Mouse (Mus musculus) forebrain, embryonic 12.5 days (tissue): ENCODE measurements around the gene Il10ra. TPM values are rescaled to one million over a fixed set of nuclear protein-coding genes. Genes with fewer than 3 reads are reported as not detected.

ENCODE experiments used
- ATAC-seq: fragments of 200-750 bp; cut with Nextera tagmentation; 2 replicates; pipeline ENCODE4 v1.8.0; 2017; ENCODE audit warnings: moderate TSS enrichment; ENCODE audit not compliant: low FRiP score
- H3K27ac ChIP-seq: fragments of 300-500 bp; sonication (generic); 2 replicates; pipeline ENCODE4 v1.5.1; 2016; ENCODE audit warnings: mild to moderate bottlenecking
- H3K27me3 ChIP-seq: fragments of 300-500 bp; sonication (generic); 2 replicates; pipeline ENCODE4 v1.6.1; 2016; ENCODE audit warnings: mild to moderate bottlenecking
- H3K36me3 ChIP-seq: fragments of 300-500 bp; sonication (generic); replicated peaks from 2 replicates; pipeline ENCODE4 v1.6.1; 2016; ENCODE audit warnings: mild to moderate bottlenecking
- H3K4me1 ChIP-seq: fragments of 300-500 bp; sonication (generic); 2 replicates; pipeline ENCODE4 v1.6.1; 2016
- H3K4me2 ChIP-seq: fragments of 300-500 bp; sonication (generic); 2 replicates; pipeline ENCODE4 v1.6.1; 2016; ENCODE audit warnings: mild to moderate bottlenecking, moderate library complexity
- H3K4me3 ChIP-seq: fragments of 300-500 bp; sonication (generic); replicated peaks from 2 replicates; pipeline ENCODE4 v1.5.1; 2016; ENCODE audit warnings: mild to moderate bottlenecking
- H3K9ac ChIP-seq: fragments of 300-500 bp; sonication (generic); 2 replicates; pipeline ENCODE4 v1.6.1; 2016; ENCODE audit warnings: mild to moderate bottlenecking
- H3K9me3 ChIP-seq: fragments of 300-500 bp; sonication (generic); 2 replicates; pipeline ENCODE4 v1.6.1; 2016
- WGBS: fragments of 180-500 bp; shearing (Covaris S2); methylation state at CpG from one replicate; pipeline ENCODE4 v1.1.7; 2016; 5-methylcytosine and 5-hydroxymethylcytosine counted together
- polyA plus RNA-seq: library from polyadenylated mRNA; unstranded; fragments of >200 nt; fragmentation: Nextera tagmentation; extraction: Ambion mirVana; gene quantifications from 2 replicates; pipeline ENCODE4 v1.2.1, GENCODE M21; 2016

Il10ra gene
- polyA plus RNA-seq, 1 experiment from 2014 or later = 0.63 TPM

DNA sequence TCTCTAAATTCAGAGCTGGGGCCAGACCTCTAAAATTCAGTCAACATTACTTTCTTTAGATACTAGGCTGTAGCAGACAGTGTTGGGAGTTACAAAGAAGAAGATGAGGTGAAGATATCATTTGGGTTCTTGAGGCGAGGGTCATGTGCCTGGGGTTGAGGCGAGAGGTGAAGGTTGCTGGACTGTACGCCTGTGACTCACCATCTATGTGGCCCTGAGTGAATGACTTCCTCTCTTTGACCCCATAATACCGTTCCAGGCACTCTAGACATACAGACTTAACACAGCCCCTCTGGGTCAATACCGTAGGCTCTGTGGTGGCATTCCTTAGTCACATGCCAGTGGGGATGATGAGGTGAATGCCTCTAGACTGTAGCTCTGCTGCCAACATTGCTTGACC, 13.5 kb upstream of the Il10ra start:
- Histone ChIP-seq H3K9ac (no peak overlapping the region), H3K27ac (no peak overlapping the region), H3K36me3 (no peaks in the 10 kb centered on the region), H3K4me1 (no peaks in the 10 kb centered on the region), H3K27me3 (no peaks in the 10 kb centered on the region), H3K9me3 (no peaks in the 10 kb centered on the region), H3K4me3 (no peak overlapping the region), H3K4me2 (no peak overlapping the region)
- no peak for ATAC-seq
- WGBS = 88% methylated on average over 5 of the region's 5 CpGs

DNA sequence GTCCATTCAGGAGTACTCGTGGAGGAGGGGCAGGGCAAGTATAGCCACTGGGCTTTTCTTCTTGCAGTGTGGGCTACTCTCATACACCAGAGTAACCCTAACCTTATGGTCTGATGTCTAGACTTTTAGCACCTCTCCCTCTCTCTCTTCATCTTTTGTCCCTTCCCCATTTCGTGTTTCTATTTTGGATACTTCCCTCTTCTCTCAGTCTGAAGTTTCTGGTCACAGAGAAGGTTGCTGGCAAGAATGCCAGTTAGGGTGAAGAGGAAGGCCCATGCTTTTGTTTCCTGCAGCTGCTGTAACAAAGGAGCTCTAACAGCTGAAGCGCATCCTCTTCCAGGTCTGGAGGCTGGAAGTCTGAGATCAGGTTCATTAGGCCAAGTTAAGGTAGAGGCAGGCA, 11.9 kb upstream of the Il10ra start:
- Histone ChIP-seq H3K36me3 (no peaks in the 10 kb centered on the region), H3K27me3 (no peaks in the 10 kb centered on the region), H3K9ac (no peak overlapping the region), H3K4me2 (no peak overlapping the region), H3K4me3 (no peak overlapping the region), H3K9me3 (no peaks in the 10 kb centered on the region), H3K4me1 (no peaks in the 10 kb centered on the region), H3K27ac (no peak overlapping the region)
- 74% methylated on average over 3 of the region's 3 CpGs for WGBS
- no peak for ATAC-seq

DNA sequence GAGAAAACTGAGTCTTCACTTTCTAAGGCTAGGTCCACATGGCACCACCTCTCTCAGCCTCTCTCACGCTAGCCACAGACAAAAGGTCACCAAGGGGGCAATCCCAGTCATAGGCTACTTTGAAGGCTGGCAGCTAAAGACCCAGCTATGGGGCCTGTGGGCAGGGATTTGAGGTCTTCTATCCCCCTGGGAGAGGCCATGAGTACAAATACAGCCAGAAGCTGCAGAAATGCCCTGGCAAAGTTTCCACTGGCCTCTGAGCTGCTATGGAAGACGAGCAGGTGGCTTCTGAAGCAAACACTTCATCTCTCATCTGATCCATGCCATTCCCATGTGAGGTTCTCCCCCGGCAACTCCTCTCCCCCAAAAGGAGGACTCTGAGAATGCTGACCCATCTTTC, 11.1 kb upstream of the Il10ra start:
- Histone ChIP-seq H3K27me3 (no peaks in the 10 kb centered on the region), H3K27ac (no peak overlapping the region), H3K4me1 (no peaks in the 10 kb centered on the region), H3K9me3 (no peaks in the 10 kb centered on the region), H3K4me3 (no peak overlapping the region), H3K9ac (no peak overlapping the region), H3K36me3 (no peaks in the 10 kb centered on the region), H3K4me2 (no peak overlapping the region)
- no peak for ATAC-seq
- whole genome bisulfite sequencing = 80% methylated on average over 3 of the region's 3 CpGs

DNA sequence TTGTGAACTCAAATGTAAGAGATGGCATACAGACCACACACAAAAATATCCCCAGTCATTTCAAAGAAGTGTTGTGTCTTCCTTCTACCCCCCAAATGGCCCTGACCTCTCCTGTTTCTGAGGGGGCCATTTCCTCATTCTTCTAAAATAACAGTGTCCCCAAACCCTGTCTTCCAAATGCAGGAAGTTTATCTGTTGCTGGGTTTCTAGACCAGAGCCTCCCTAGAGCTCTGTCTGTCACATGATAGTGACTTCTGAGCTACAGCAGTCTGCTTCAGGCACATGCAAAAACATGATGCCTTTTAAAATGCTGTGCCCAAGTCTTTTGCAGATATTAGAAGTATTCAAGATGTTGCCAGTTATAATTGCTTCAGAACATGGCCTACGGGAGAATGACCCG, 5.7 kb upstream of the Il10ra start:
- no peaks in the 10 kb centered on the region for H3K4me1 ChIP-seq
- no peak overlapping the region for H3K9ac ChIP-seq
- no peak overlapping the region for H3K4me2 ChIP-seq
- H3K36me3 ChIP-seq = no peaks in the 10 kb centered on the region
- 90% methylated on average over 2 of the region's 2 CpGs for WGBS
- no peaks in the 10 kb centered on the region for H3K9me3 ChIP-seq
- H3K27me3 ChIP-seq = peaks cover 22% of the 10 kb centered on the region
- H3K27ac ChIP-seq = no peak overlapping the region
- no peak for ATAC-seq
- H3K4me3 ChIP-seq = no peak overlapping the region

DNA sequence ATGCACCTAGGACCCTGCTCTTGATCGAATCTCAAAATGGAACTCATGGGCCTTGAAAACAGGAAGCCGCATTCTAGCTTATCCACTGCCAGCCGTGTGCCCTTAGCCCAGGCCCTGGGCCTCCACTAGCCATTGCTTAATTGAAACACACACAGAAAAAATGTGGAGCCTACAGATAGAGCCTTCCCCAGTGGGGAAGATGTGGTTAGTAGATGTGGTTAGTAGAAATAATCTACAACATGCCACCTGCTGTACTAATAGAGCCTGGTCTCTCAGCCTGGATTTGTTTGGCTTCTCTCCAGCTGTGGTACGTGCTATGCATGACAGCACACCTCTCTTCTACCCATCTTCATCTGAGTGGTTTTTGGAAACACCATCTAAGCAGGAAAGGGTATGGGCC, 5.3 kb upstream of the Il10ra start:
- H3K27ac ChIP-seq = no peak overlapping the region
- WGBS = 90% methylated on average over 4 of the region's 4 CpGs
- no peak overlapping the region for H3K4me2 ChIP-seq
- H3K9ac ChIP-seq = no peak overlapping the region
- H3K9me3 ChIP-seq = no peaks in the 10 kb centered on the region
- no peak overlapping the region for H3K4me3 ChIP-seq
- H3K27me3 ChIP-seq = peaks cover 27% of the 10 kb centered on the region
- H3K36me3 ChIP-seq = no peaks in the 10 kb centered on the region
- ATAC-seq = no peak
- H3K4me1 ChIP-seq = peaks cover 2% of the 10 kb centered on the region; the same call in 1 of the 2 replicates

DNA sequence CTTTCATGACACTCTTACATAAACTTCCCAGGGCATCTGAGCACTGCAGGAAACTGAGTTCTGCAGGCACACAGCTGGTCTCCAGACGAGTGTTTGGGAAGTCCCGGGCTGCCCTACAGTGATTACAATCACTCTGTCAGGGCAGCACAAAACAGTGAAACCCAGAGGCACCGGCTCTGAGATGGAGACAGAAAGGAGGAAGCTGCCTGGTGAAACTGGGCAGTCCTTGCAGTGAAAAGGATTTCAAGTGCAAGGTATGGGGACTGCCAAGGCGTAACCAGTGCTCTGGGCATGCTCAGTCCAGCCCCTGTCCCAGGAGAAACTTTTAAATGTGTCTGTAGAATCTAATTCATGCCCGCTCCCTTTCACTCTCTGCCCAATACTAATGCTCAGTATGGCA, 3.3 kb upstream of the Il10ra start:
- Histone ChIP-seq H3K27me3 (peaks cover 47% of the 10 kb centered on the region), H3K9ac (no peak overlapping the region), H3K4me2 (no peak overlapping the region), H3K4me1 (peaks cover 11% of the 10 kb centered on the region), H3K36me3 (no peaks in the 10 kb centered on the region), H3K9me3 (no peaks in the 10 kb centered on the region), H3K4me3 (no peak overlapping the region), H3K27ac (no peak overlapping the region)
- 50% methylated on average over 5 of the region's 5 CpGs for WGBS
- no peak for ATAC-seq

DNA sequence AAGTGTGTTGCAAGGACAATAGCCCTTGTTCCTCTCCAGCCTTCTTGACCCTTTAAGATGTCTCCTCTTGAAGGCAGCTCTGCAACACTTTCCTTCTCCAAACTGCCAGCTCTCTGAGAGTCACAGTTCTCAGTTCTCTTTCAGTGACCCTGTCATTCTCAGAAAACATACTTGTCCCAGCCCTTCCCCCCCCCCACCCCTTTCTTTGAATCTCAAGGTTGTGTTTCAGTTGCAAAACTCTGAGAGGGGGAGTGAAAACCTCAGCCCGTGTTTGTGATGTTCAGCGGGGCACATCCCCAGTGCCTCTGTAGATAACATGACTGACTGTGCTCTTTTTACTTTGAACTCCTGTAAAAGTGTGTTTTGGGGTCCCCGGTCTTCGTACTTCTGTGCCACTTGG, 870 bp downstream of the Il10ra start:
- Histone ChIP-seq H3K27ac (no peak overlapping the region), H3K36me3 (no peaks in the 10 kb centered on the region), H3K4me2 (no peak overlapping the region), H3K9ac (no peak overlapping the region), H3K4me1 (peaks cover 11% of the 10 kb centered on the region), H3K9me3 (no peaks in the 10 kb centered on the region), H3K4me3 (no peak overlapping the region), H3K27me3 (peaks cover 52% of the 10 kb centered on the region)
- ATAC-seq = no peak
- WGBS = 60% methylated on average over 4 of the region's 4 CpGs

DNA sequence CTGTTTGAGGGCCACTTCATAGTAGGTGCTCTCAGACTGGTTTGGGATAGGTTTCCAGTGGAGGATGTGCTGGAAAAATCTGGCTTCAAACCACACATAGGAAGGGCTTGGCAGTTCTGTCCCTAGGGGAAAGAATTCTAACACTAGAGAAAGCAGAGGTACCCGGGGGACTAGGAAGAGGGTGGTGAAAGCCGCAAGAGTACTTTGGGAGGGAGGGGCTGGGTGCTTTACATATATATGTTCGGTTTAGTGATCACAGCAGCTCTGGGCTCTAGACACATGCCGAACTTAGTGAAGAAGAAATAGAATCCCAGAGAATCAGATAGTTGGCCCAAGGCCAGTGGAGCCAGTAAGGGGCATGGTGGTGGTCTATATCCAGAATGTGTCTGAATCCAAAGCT, 1.9 kb downstream of the Il10ra start:
- Histone ChIP-seq H3K4me3 (no peak overlapping the region), H3K9me3 (no peaks in the 10 kb centered on the region), H3K27ac (no peak overlapping the region), H3K4me1 (peaks cover 14% of the 10 kb centered on the region), H3K36me3 (no peaks in the 10 kb centered on the region), H3K9ac (no peak overlapping the region), H3K4me2 (no peak overlapping the region), H3K27me3 (peaks cover 52% of the 10 kb centered on the region)
- no peak for ATAC-seq
- WGBS = 92% methylated on average over 4 of the region's 4 CpGs

DNA sequence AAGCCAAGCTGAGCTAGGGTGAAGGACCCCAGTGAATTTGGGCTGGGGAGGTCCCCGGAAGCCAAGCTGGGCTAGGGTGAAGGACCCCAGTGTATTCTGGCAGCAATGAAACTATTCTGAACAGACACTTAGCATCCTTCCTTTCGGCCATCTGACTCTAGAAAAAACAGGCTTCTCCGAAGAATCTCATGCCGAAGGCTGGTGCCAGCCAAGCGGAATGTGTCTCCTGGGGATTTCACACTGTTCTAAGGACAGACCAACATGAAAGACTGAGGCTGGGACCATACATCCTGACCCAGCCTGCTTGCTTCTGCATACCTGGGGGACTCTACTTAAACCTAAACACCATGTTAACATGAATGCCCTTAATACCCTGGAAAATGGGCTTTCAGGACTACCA, 7.1 kb downstream of the Il10ra start:
- ATAC-seq = no peak
- Histone ChIP-seq H3K9ac (no peak overlapping the region), H3K9me3 (no peaks in the 10 kb centered on the region), H3K4me1 (0 out of 2 replicates have a peak, but pooled peaks cover 2% of the 10 kb centered on the region), H3K4me3 (no peak overlapping the region), H3K36me3 (no peaks in the 10 kb centered on the region), H3K27me3 (0 out of 2 replicates have a peak, but pooled peaks cover 2% of the 10 kb centered on the region), H3K4me2 (no peak overlapping the region), H3K27ac (no peak overlapping the region)
- WGBS = 84% methylated on average over 5 of the region's 5 CpGs

DNA sequence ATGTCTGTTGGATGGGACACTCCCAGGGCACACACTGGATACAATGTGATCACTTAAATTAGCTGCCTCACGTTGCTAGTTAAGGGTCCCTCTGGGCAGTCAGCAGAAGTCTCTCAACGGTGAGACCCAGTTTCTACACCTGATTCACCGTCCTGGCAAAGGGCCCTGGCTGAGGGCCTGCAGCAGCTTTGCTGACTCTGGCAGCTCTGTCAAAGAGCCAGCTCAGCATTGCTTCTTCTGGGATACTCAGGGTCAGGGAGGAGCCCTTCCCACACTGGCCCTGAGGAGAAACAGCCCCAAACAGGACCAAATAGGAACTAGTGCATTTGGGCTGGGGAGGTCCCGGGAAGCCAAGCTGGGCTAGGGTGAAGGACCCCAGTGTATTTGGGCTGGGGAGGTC, 7.5 kb downstream of the Il10ra start:
- Histone ChIP-seq H3K36me3 (no peaks in the 10 kb centered on the region), H3K27ac (no peak overlapping the region), H3K4me3 (no peak overlapping the region), H3K27me3 (no peaks in the 10 kb centered on the region), H3K9me3 (no peaks in the 10 kb centered on the region), H3K4me1 (0 out of 2 replicates have a peak, but pooled peaks cover 2% of the 10 kb centered on the region), H3K9ac (no peak overlapping the region), H3K4me2 (no peak overlapping the region)
- WGBS = 83% methylated on average over 4 of the region's 4 CpGs
- ATAC-seq = no peak

DNA sequence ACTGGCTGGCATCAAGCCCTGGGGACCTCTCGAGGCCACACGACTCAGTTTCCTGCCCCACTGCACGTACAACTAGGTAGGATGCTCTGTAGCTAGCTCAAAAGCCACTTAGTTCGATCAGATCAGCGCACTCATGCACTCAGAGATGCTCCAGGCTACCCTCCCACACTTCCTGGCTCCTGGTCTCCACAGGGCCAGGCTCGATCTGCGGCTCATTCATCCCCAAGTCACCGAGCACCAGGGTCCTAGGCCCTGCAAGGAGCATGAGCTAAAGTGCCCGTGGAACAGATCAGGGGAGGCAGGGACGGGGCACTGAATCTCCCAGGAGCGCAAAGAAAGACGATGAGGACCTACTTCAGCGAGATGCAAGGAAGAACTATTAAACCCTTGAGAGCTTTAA, 9.9 kb downstream of the Il10ra start:
- Histone ChIP-seq H3K9ac (no peak overlapping the region), H3K4me3 (no peak overlapping the region), H3K4me1 (0 out of 2 replicates have a peak, but pooled peaks cover 2% of the 10 kb centered on the region), H3K27ac (no peak overlapping the region), H3K4me2 (no peak overlapping the region), H3K27me3 (peaks cover 3% of the 10 kb centered on the region; the same call in 1 of the 2 replicates), H3K36me3 (no peaks in the 10 kb centered on the region), H3K9me3 (no peaks in the 10 kb centered on the region)
- 86% methylated on average over 13 of the region's 13 CpGs for WGBS
- ATAC-seq = no peak

DNA sequence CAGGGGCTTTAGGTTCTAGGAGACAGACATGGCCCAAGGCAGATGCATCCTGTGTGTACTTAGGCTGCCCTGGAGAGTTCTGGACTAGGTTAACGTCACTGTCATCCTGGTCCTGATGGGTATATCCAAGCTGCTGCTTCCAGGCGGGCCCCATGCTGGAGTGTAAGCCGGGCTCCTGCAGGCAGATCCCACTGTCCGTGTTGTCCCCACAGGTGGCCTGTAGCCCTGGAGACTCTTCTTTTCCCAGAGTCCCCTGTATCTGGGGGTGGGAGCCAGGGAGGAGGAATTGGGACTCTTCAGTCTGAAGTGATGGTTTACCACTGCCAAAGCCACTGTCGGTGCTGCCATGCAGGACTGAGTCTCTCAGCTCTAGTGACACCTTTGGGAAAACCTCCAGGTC, 13.0 kb downstream of the Il10ra start:
- H3K4me3 ChIP-seq = no peak overlapping the region
- H3K4me1 ChIP-seq = no peaks in the 10 kb centered on the region
- no peak for ATAC-seq
- 84% methylated on average over 5 of the region's 5 CpGs for WGBS
- no peak overlapping the region for H3K9ac ChIP-seq
- H3K4me2 ChIP-seq = no peak overlapping the region
- H3K27me3 ChIP-seq = peaks cover 3% of the 10 kb centered on the region; the same call in 1 of the 2 replicates
- H3K27ac ChIP-seq = no peak overlapping the region
- no peaks in the 10 kb centered on the region for H3K36me3 ChIP-seq
- no peaks in the 10 kb centered on the region for H3K9me3 ChIP-seq

DNA sequence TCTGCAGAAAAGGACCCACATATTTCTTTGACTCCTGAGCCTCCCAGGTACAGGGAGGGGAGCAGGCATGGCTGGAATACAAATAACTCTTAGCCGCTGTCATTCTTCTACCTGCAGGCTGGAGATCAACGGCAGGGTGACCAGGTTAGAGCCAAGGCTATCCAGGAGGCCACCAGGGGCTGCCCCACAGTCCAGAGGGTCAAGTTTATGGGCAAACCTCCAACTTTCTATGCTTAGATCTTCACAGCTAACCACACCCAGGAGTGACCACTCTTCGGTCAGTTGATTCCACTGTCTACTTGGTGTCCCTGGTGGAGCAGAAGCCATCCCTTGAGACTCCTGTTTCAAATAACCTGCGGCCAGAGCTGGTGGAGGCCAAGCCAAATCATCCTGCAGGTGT, 13.5 kb downstream of the Il10ra start:
- H3K4me3 ChIP-seq = no peak overlapping the region
- H3K27ac ChIP-seq = no peak overlapping the region
- no peaks in the 10 kb centered on the region for H3K36me3 ChIP-seq
- peaks cover 3% of the 10 kb centered on the region; the same call in 1 of the 2 replicates for H3K27me3 ChIP-seq
- no peaks in the 10 kb centered on the region for H3K4me1 ChIP-seq
- 94% methylated on average over 4 of the region's 4 CpGs for WGBS
- no peak overlapping the region for H3K4me2 ChIP-seq
- ATAC-seq = no peak
- no peaks in the 10 kb centered on the region for H3K9me3 ChIP-seq
- no peak overlapping the region for H3K9ac ChIP-seq
